Mouse (Mus musculus): ENCODE measurements around the gene Shroom4. TPM values are rescaled to one million over a fixed set of nuclear protein-coding genes. Genes with fewer than 3 reads are reported as not detected.

Gene Shroom4
- polyA plus RNA-seq, 1 experiment, result 15.7 TPM

GRCm38 (mm10) chrX:6536636-6537035 lies 137.0 kb downstream of the Shroom4 start:
- TF ChIP-seq POLR2A (IDR thresholded peaks at IDR 0.05; ENCODE audit: low read depth, low read length), result no peak
- TF ChIP-seq CTCF (conservative IDR thresholded peaks at IDR 0.05; ENCODE audit: insufficient read depth, insufficient read length, low read depth, low read length), result no peak
- WGBS, result 48% methylated on average over 2 of the region's 2 CpGs
- Histone ChIP-seq H3K4me3 (ENCODE audit: insufficient read depth, low read depth, low read length) (no peak overlapping the region), H3K27ac (ENCODE audit: insufficient read depth, low read depth, low read length) (no peak overlapping the region), H3K4me1 (ENCODE audit: control insufficient read depth, insufficient read depth, low read length) (no peaks in the 10 kb centered on the region), H3K27me3 (replicated peaks; ENCODE audit: control insufficient read depth, insufficient read depth, low read length) (no peaks in the 10 kb centered on the region), H3K36me3 (ENCODE audit: control insufficient read depth, insufficient read depth, low read length) (no peaks in the 10 kb centered on the region)
- DNase-seq, result no peak

- whole genome bisulfite sequencing, result 30% methylated on average over 2 of the region's 2 CpGs
- Histone ChIP-seq H3K27me3 (replicated peaks; ENCODE audit: control insufficient read depth, insufficient read depth, low read length) (no peaks in the 10 kb centered on the region), H3K27ac (ENCODE audit: insufficient read depth, low read depth, low read length) (no peak overlapping the region), H3K36me3 (ENCODE audit: control insufficient read depth, insufficient read depth, low read length) (no peaks in the 10 kb centered on the region), H3K4me3 (ENCODE audit: insufficient read depth, low read depth, low read length) (no peak overlapping the region), H3K4me1 (ENCODE audit: control insufficient read depth, insufficient read depth, low read length) (no peaks in the 10 kb centered on the region)
- TF ChIP-seq POLR2A (IDR thresholded peaks at IDR 0.05; ENCODE audit: low read depth, low read length) (no peak), CTCF (conservative IDR thresholded peaks at IDR 0.05; ENCODE audit: insufficient read depth, insufficient read length, low read depth, low read length) (no peak)
- DNase-seq, result peak; percentile 18
These were observed 138.0 kb downstream of the Shroom4 start for GRCm38 (mm10) chrX:6537689-6538088.

- H3K4me3 ChIP-seq (ENCODE audit: insufficient read depth, low read depth, low read length), result no peak overlapping the region
- TF ChIP-seq POLR2A (IDR thresholded peaks at IDR 0.05; ENCODE audit: low read depth, low read length) (no peak), CTCF (conservative IDR thresholded peaks at IDR 0.05; ENCODE audit: insufficient read depth, insufficient read length, low read depth, low read length) (no peak)
- no peaks in the 10 kb centered on the region for H3K27me3 ChIP-seq (replicated peaks; ENCODE audit: control insufficient read depth, insufficient read depth, low read length)
- H3K36me3 ChIP-seq (ENCODE audit: control insufficient read depth, insufficient read depth, low read length), result no peaks in the 10 kb centered on the region
- no peak overlapping the region for H3K27ac ChIP-seq (ENCODE audit: insufficient read depth, low read depth, low read length)
- no peak for DNase-seq
- no peaks in the 10 kb centered on the region; the same call in 1 of the 2 replicates for H3K4me1 ChIP-seq (ENCODE audit: control insufficient read depth, insufficient read depth, low read length)
- 79% methylated on average over 1 of the region's 1 CpGs for WGBS
These were observed 165.4 kb downstream of the Shroom4 start for GRCm38 (mm10) chrX:6565066-6565465.

GRCm38 (mm10) chrX:6574511-6574910 lies 174.9 kb downstream of the Shroom4 start:
- Histone ChIP-seq H3K4me3 (ENCODE audit: insufficient read depth, low read depth, low read length) (no peak overlapping the region), H3K36me3 (ENCODE audit: control insufficient read depth, insufficient read depth, low read length) (no peaks in the 10 kb centered on the region), H3K27me3 (replicated peaks; ENCODE audit: control insufficient read depth, insufficient read depth, low read length) (no peaks in the 10 kb centered on the region), H3K4me1 (ENCODE audit: control insufficient read depth, insufficient read depth, low read length) (no peaks in the 10 kb centered on the region), H3K27ac (ENCODE audit: insufficient read depth, low read depth, low read length) (no peak overlapping the region)
- DNase-seq, result no peak
- WGBS, result 13% methylated on average over 1 of the region's 1 CpGs
- no peak for TF ChIP-seq CTCF (conservative IDR thresholded peaks at IDR 0.05; ENCODE audit: insufficient read depth, insufficient read length, low read depth, low read length)
- no peak for TF ChIP-seq POLR2A (IDR thresholded peaks at IDR 0.05; ENCODE audit: low read depth, low read length)

- no peaks in the 10 kb centered on the region for H3K4me1 ChIP-seq (ENCODE audit: control insufficient read depth, insufficient read depth, low read length)
- H3K27me3 ChIP-seq (replicated peaks; ENCODE audit: control insufficient read depth, insufficient read depth, low read length), result no peaks in the 10 kb centered on the region
- no peaks in the 10 kb centered on the region for H3K36me3 ChIP-seq (ENCODE audit: control insufficient read depth, insufficient read depth, low read length)
- TF ChIP-seq POLR2A (IDR thresholded peaks at IDR 0.05; ENCODE audit: low read depth, low read length) (no peak), CTCF (conservative IDR thresholded peaks at IDR 0.05; ENCODE audit: insufficient read depth, insufficient read length, low read depth, low read length) (no peak)
- 44% methylated on average over 7 of the region's 7 CpGs for WGBS
- DNase-seq, result peak; percentile 71
- H3K4me3 ChIP-seq (ENCODE audit: insufficient read depth, low read depth, low read length), result peak overlapping the region; percentile 58
- H3K27ac ChIP-seq (ENCODE audit: insufficient read depth, low read depth, low read length), result peak overlapping the region; percentile 89
These were observed 177.3 kb downstream of the Shroom4 start for GRCm38 (mm10) chrX:6577001-6577400.

- Histone ChIP-seq H3K27me3 (replicated peaks; ENCODE audit: control insufficient read depth, insufficient read depth, low read length) (no peaks in the 10 kb centered on the region), H3K27ac (ENCODE audit: insufficient read depth, low read depth, low read length) (peak overlapping the region; percentile 38; the same call in 1 of the 2 replicates), H3K4me1 (ENCODE audit: control insufficient read depth, insufficient read depth, low read length) (peaks cover 2% of the 10 kb centered on the region; the same call in 1 of the 2 replicates), H3K36me3 (ENCODE audit: control insufficient read depth, insufficient read depth, low read length) (no peaks in the 10 kb centered on the region), H3K4me3 (ENCODE audit: insufficient read depth, low read depth, low read length) (peak overlapping the region; percentile 14; the same call in 1 of the 2 replicates)
- 73% methylated on average over 6 of the region's 6 CpGs for WGBS
- TF ChIP-seq POLR2A (IDR thresholded peaks at IDR 0.05; ENCODE audit: low read depth, low read length) (no peak), CTCF (conservative IDR thresholded peaks at IDR 0.05; ENCODE audit: insufficient read depth, insufficient read length, low read depth, low read length) (no peak)
- peak; percentile 14 for DNase-seq
These were observed 181.0 kb downstream of the Shroom4 start for GRCm38 (mm10) chrX:6580671-6581070.

- Histone ChIP-seq H3K27me3 (replicated peaks; ENCODE audit: control insufficient read depth, insufficient read depth, low read length) (no peaks in the 10 kb centered on the region), H3K4me1 (ENCODE audit: control insufficient read depth, insufficient read depth, low read length) (peaks cover 2% of the 10 kb centered on the region; the same call in 1 of the 2 replicates), H3K4me3 (ENCODE audit: insufficient read depth, low read depth, low read length) (no peak overlapping the region), H3K36me3 (ENCODE audit: control insufficient read depth, insufficient read depth, low read length) (no peaks in the 10 kb centered on the region), H3K27ac (ENCODE audit: insufficient read depth, low read depth, low read length) (no peak overlapping the region)
- TF ChIP-seq POLR2A (IDR thresholded peaks at IDR 0.05; ENCODE audit: low read depth, low read length) (no peak), CTCF (conservative IDR thresholded peaks at IDR 0.05; ENCODE audit: insufficient read depth, insufficient read length, low read depth, low read length) (no peak)
- DNase-seq, result peak; percentile 31
- 43% methylated on average over 1 of the region's 1 CpGs for WGBS
These were observed 181.5 kb downstream of the Shroom4 start for GRCm38 (mm10) chrX:6581181-6581580.

Data from kidney, adult 2 months (tissue).